8 mouse cellular contexts compared by ENCODE assay signal in genomic region chr8:44936481-44936961, GRCm38 (mm10). TPM values are rescaled to one million over a fixed set of nuclear protein-coding genes. Genes with fewer than 3 reads are reported as not detected.
DNase-seq lines count a peak whose midpoint lies in the region; ATAC-seq lines count a peak whose summit lies in the region.

No protein-coding gene starts in this region.

- 2% methylated on average over 15 of the region's 16 CpGs for WGBS in liver, embryonic 12.5 days (ENCODE audit: insufficient replicate concordance)
- WGBS in stomach, embryonic 16.5 days = under 1% methylated on average over 16 of the region's 16 CpGs

- H3K4me3 ChIP-seq in liver, embryonic 12.5 days = peak overlapping the region; percentile 56
- H3K4me3 ChIP-seq in stomach, embryonic 16.5 days (replicated peaks; ENCODE audit: low read length) = peak overlapping the region; percentile 89

- H3K9me3 ChIP-seq in liver, embryonic 12.5 days (replicated peaks) = no peaks in the 10 kb centered on the region
- no peaks in the 10 kb centered on the region for H3K9me3 ChIP-seq in stomach, embryonic 16.5 days (replicated peaks; ENCODE audit: control insufficient read depth, low read length)

- no peak for ATAC-seq in liver, embryonic 12.5 days
- no peak for ATAC-seq in stomach, embryonic 16.5 days (ENCODE audit: insufficient read depth, low FRiP score)

- DNase-seq in cerebellum, adult 11-12 months = peak; percentile 31
- DNase-seq in cerebellum, adult 8-10 months = no peak
- DNase-seq in ovary, postnatal 14 days (ENCODE audit: low spot score) = peak; percentile 6
- DNase-seq in ovary, postnatal 10 days (ENCODE audit: low spot score) = no peak
- DNase-seq in right cerebral cortex, adult 18-20 months = no peak
- DNase-seq in frontal cortex, postnatal 25 days (ENCODE audit: low spot score in 2 of 2) = no peak

- H3K27me3 ChIP-seq in liver, embryonic 12.5 days (replicated peaks) = peaks cover 76% of the 10 kb centered on the region
- no peaks in the 10 kb centered on the region for H3K27me3 ChIP-seq in stomach, embryonic 16.5 days (ENCODE audit: control insufficient read depth, insufficient read depth, low read length)

- H3K27ac ChIP-seq in liver, embryonic 12.5 days = no peak overlapping the region
- H3K27ac ChIP-seq in stomach, embryonic 16.5 days (ENCODE audit: low read length) = peak overlapping the region; percentile 97

- H3K9ac ChIP-seq in liver, embryonic 12.5 days = no peak overlapping the region
- peak overlapping the region; percentile 93 for H3K9ac ChIP-seq in stomach, embryonic 16.5 days (ENCODE audit: low read length)

- no peaks in the 10 kb centered on the region for H3K36me3 ChIP-seq in liver, embryonic 12.5 days
- no peaks in the 10 kb centered on the region; the same call in 1 of the 2 replicates for H3K36me3 ChIP-seq in stomach, embryonic 16.5 days (ENCODE audit: control insufficient read depth, insufficient read depth, low read length)

- H3K4me1 ChIP-seq in liver, embryonic 12.5 days = 0 out of 2 replicates have a peak, but pooled peaks cover 4% of the 10 kb centered on the region
- peaks cover 8% of the 10 kb centered on the region for H3K4me1 ChIP-seq in stomach, embryonic 16.5 days (ENCODE audit: control insufficient read depth, insufficient read depth, low read length)

- H3K4me2 ChIP-seq in liver, embryonic 12.5 days = peak overlapping the region; percentile 65
- H3K4me2 ChIP-seq in stomach, embryonic 16.5 days (ENCODE audit: low read depth, low read length) = peak overlapping the region; percentile 78

RNA-seq across cellular contexts. Expression of gene Fat1, which starts 1.3 kb away (rescaled TPM):
- polyA plus RNA-seq in liver, embryonic 12.5 days (2016; fragmentation: Nextera tagmentation; extraction: Ambion mirVana) = 1.8 TPM in 2 replicates
- polyA plus RNA-seq in stomach, embryonic 16.5 days (2015; fragmentation: Nextera tagmentation; extraction: Ambion mirVana) = 20.2 and 20.8 TPM in 2 replicates

Comparison
In these comparisons a context has a peak if more than half of its experiments do, and no peak if none do; other contexts are left out.
1. DNase-seq: peak in cerebellum, adult 11-12 months (single experiment) and ovary, postnatal 14 days (single experiment); none in cerebellum, adult 8-10 months (single experiment), ovary, postnatal 10 days (single experiment), right cerebral cortex, adult 18-20 months (single experiment) and frontal cortex, postnatal 25 days (0 of 2).